Mouse (Mus musculus) lung, embryonic 14.5 days (tissue): Measurements from ENCODE around the gene Zfp526. TPM values are rescaled to one million over a fixed set of nuclear protein-coding genes. Genes with fewer than 3 reads are reported as not detected.

ENCODE experiments used
- ATAC-seq: fragments of 200-750 bp; cut with Nextera tagmentation; 2 replicates; pipeline ENCODE4 v1.8.0; 2017; ENCODE audit warnings: mild to moderate bottlenecking, moderate TSS enrichment, moderate library complexity; ENCODE audit not compliant: insufficient read depth
- DNase-seq: peaks from one replicate; pipeline ENCODE4 v3.0.0-alpha.2; 2015
- H3K27ac ChIP-seq: fragments of 300-500 bp; sonication (generic); 2 replicates; pipeline ENCODE4 v1.5.1; 2014; ENCODE audit warnings: low read depth, mild to moderate bottlenecking, moderate library complexity
- H3K27me3 ChIP-seq: fragments of 300-500 bp; sonication (generic); 2 replicates; pipeline ENCODE4 v1.6.1; 2014; ENCODE audit warnings: low read length, control low read depth; ENCODE audit not compliant: insufficient read depth
- H3K36me3 ChIP-seq: fragments of 300-500 bp; sonication (generic); 2 replicates; pipeline ENCODE4 v1.6.1; 2014; ENCODE audit warnings: control low read depth; ENCODE audit not compliant: insufficient read depth
- H3K4me1 ChIP-seq: fragments of 300-500 bp; sonication (generic); 2 replicates; pipeline ENCODE4 v1.6.1; 2014; ENCODE audit warnings: antibody characterized with exemption, control low read depth; ENCODE audit not compliant: insufficient read depth
- H3K4me2 ChIP-seq: fragments of 300-500 bp; sonication (generic); 2 replicates; pipeline ENCODE4 v1.6.1; 2014; ENCODE audit warnings: mild to moderate bottlenecking
- H3K4me3 ChIP-seq: fragments of 300-500 bp; sonication (generic); 2 replicates; pipeline ENCODE4 v1.5.1; 2014; ENCODE audit warnings: low read depth, low read length
- H3K9ac ChIP-seq: fragments of 300-500 bp; sonication (generic); 2 replicates; pipeline ENCODE4 v1.6.1; 2014
- H3K9me3 ChIP-seq: fragments of 300-500 bp; sonication (generic); 2 replicates; pipeline ENCODE4 v1.6.1; 2016; ENCODE audit warnings: low read depth, low read length, control low read depth
- CTCF ChIP-seq: IDR thresholded peaks from 2 replicates; pipeline ENCODE4 v1.5.1; 2016; ENCODE audit warnings: antibody characterized with exemption, low read depth
- WGBS: fragments of 180-500 bp; shearing (Covaris S2); extraction: QIAGEN DNeasy Blood & Tissue Kit; methylation state at CpG from one replicate; pipeline ENCODE4 v1.1.7; 2014; 5-methylcytosine and 5-hydroxymethylcytosine counted together
- polyA plus RNA-seq: library from polyadenylated mRNA; unstranded; fragments of >200 nt; fragmentation: Nextera tagmentation; extraction: Ambion mirVana; gene quantifications from 2 replicates; pipeline ENCODE4 v1.2.1, GENCODE M21; 2014

The Zfp526 gene
- polyA plus RNA-seq, 1 experiment from 2014 or later, result 3.8 TPM

DNA sequence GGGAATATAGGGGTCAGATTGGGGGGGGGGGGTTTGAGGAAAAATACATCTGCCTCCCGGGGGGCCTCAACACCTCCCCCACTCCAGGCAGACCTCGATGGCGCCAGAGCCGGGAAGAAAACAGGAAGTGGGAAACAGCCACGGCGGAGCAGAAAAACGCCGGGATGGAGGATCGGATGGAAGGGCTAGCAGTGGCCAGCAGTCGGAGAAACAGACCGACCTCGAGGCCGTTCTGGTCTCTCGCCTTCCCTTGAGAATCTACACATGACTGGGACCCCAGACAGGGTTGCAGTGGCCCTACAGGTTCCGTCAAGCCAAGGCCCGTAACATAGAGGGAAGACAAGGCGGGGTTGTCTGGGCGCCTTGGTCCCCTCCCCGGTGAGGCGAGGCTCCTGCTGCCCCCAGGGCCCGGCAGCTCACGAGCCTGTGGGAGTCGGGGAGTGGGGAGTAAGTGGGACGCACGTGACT is 27.7 kb downstream of the Zfp526 start:
- Histone ChIP-seq H3K9ac (peak overlapping the region; percentile 95), H3K9me3 (no peaks in the 10 kb centered on the region), H3K36me3 (peaks cover 22% of the 10 kb centered on the region), H3K4me2 (peak overlapping the region; percentile 99), H3K27ac (peak overlapping the region; percentile 99), H3K27me3 (no peaks in the 10 kb centered on the region), H3K4me3 (peak overlapping the region; percentile 98), H3K4me1 (peaks cover 20% of the 10 kb centered on the region)
- under 1% methylated on average over 25 of the region's 25 CpGs for WGBS
- peak; percentile 68 for DNase-seq
- TF ChIP-seq CTCF, result no peak
- ATAC-seq, result no peak

- peaks cover 20% of the 10 kb centered on the region for H3K4me1 ChIP-seq
- 0% methylated on average over 50 of the region's 73 CpGs for WGBS
- peaks cover 16% of the 10 kb centered on the region for H3K36me3 ChIP-seq
- peak; percentile 55 for ATAC-seq
- H3K4me3 ChIP-seq, result peak overlapping the region; percentile 98
- H3K27ac ChIP-seq, result peak overlapping the region; percentile 99
- H3K4me2 ChIP-seq, result peak overlapping the region; percentile 99
- H3K27me3 ChIP-seq, result no peaks in the 10 kb centered on the region
- TF ChIP-seq CTCF, result no peak
- DNase-seq, result peak; percentile 91
- H3K9ac ChIP-seq, result peak overlapping the region; percentile 95
- H3K9me3 ChIP-seq, result no peaks in the 10 kb centered on the region
Measured at GRCm38 (mm10) chr7:25249314-25250140, 28.3 kb downstream of the Zfp526 start.

DNA sequence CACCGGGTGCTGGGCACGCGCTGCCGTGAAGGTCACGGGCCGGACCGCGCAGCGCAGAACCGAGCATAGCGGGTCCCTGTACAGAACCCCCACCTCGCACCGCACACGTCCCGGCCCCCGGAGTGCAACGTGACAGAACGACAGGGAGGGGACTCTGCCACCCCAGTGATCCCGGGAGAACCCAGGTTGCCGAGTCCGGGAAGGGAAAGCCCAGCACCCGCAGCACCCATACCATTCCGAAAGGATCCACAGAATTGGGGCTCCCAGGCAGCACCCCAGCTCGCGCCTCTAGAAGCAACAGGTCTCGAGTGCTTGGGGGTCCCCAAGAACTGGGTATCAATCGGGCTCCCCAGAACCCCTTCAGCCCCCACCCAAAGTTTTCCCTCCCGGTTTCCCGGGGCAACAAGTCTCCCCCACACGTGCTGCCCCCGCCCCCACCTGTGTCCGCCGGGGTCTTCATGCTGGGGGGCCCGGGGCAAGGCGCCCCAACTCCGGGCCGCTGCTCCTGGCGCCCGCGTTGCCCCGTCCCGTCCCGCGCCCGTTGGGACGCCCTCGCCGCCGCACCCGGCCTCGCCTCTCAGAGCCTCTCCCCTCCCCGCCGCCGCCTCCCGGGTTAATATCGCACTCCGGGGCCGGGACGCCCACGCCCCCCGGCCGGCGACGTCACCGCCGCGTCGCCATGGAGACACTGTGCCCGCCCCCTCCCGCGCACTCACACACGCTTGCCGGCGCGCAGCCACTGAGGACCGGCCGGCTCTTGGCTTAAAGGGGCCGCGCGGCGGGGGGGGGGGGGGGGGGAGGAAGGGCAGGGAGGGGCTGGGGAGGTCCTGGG is 29.1 kb downstream of the Zfp526 start, which contains the start of gene Erf:
Gene Erf, minus strand, starts transcription at position 621 of the 832 bp plus-strand sequence.
- peaks cover 20% of the 10 kb centered on the region for H3K4me1 ChIP-seq
- 2% methylated on average over 71 of the region's 81 CpGs for whole genome bisulfite sequencing

GRCm38 (mm10) chr7:25251071-25251791 is 30.0 kb downstream of the Zfp526 start:
- H3K36me3 ChIP-seq, result no peaks in the 10 kb centered on the region
- 1% methylated on average over 22 of the region's 22 CpGs for WGBS
- TF ChIP-seq CTCF, result no peak
- peak overlapping the region; percentile 99 for H3K4me2 ChIP-seq
- H3K4me1 ChIP-seq, result peaks cover 17% of the 10 kb centered on the region
- no peaks in the 10 kb centered on the region for H3K27me3 ChIP-seq
- H3K9ac ChIP-seq, result peak overlapping the region; percentile 95
- no peaks in the 10 kb centered on the region for H3K9me3 ChIP-seq
- ATAC-seq (peak; percentile 55), DNase-seq (peak; percentile 92)
- peak overlapping the region; percentile 99 for H3K27ac ChIP-seq
- H3K4me3 ChIP-seq, result peak overlapping the region; percentile 98

More for the DNA sequence above, 29.1 kb downstream of the Zfp526 start, which contains the start of gene Erf:
- H3K4me2 ChIP-seq, result peak within 1 kb of the TSS; percentile 99
- H3K4me3 ChIP-seq, result peak within 1 kb of the TSS; percentile 98
- peak within 1 kb of the TSS; percentile 99 for H3K27ac ChIP-seq
- H3K9me3 ChIP-seq, result no peaks in the 10 kb centered on the region
- no peak for TF ChIP-seq CTCF
- H3K36me3 ChIP-seq, result peaks cover 8% of the 10 kb centered on the region
- DNase-seq, result peak; percentile 96
- no peaks in the 10 kb centered on the region for H3K27me3 ChIP-seq
- peak; percentile 77 for ATAC-seq
- H3K9ac ChIP-seq, result peak within 1 kb of the TSS; percentile 95

DNA sequence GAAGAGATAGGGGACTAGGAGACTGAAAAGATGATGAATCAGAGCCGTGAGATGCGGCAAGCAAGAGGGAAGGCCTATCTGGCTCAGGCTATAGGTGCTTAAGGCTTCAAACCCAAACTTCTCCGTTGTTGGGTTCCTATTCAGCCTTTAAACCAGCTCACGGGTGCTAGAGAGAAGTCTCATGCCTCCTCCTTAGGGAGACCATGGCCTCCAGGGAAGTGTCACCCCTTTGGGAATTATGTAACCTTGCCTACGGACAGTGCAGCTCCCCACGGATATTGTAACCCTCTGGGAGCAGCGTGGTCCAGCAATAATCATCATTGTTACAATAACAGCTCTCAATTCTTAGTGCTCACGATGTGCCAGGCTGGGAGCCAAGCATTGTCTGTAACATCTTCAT is 30.6 kb downstream of the Zfp526 start:
- TF ChIP-seq CTCF, result no peak
- Histone ChIP-seq H3K9me3 (no peaks in the 10 kb centered on the region), H3K27me3 (no peaks in the 10 kb centered on the region), H3K9ac (peak overlapping the region; percentile 95), H3K4me1 (peaks cover 11% of the 10 kb centered on the region; the same call in 1 of the 2 replicates), H3K4me3 (peak overlapping the region; percentile 98), H3K36me3 (no peaks in the 10 kb centered on the region), H3K4me2 (peak overlapping the region; percentile 99), H3K27ac (peak overlapping the region; percentile 99)
- DNase-seq (no peak), ATAC-seq (no peak)
- WGBS, result 18% methylated on average over 8 of the region's 8 CpGs

DNA sequence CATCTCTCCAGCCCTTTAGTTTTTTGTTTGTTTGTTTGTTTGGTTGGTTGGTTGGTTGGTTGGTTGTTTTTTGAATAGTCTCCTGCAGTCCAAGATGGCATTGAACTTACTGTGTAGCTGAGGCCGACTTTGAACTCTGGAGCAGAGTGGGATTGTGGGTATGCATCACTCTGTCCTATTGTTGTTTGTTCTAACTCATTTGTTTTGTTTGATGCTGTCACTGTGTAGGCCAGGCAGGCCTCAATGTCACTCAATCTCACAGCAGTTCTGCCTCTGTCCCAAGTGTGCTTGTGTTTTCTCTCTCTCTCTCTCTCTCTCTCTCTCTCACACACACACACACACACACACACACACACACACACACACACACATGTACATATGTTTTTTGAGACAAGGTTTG is 40.7 kb downstream of the Zfp526 start:
- Histone ChIP-seq H3K9me3 (no peaks in the 10 kb centered on the region), H3K4me1 (peaks cover 4% of the 10 kb centered on the region; the same call in 1 of the 2 replicates), H3K9ac (no peak overlapping the region), H3K27me3 (no peaks in the 10 kb centered on the region), H3K27ac (no peak overlapping the region), H3K4me3 (no peak overlapping the region), H3K4me2 (no peak overlapping the region), H3K36me3 (no peaks in the 10 kb centered on the region)
- no peak for TF ChIP-seq CTCF
- no peak for ATAC-seq
- DNase-seq, result no peak
- WGBS, result 75% methylated on average over 1 of the region's 1 CpGs
